ENCODE assay signal across 8 mouse cellular contexts in the genomic region with DNA sequence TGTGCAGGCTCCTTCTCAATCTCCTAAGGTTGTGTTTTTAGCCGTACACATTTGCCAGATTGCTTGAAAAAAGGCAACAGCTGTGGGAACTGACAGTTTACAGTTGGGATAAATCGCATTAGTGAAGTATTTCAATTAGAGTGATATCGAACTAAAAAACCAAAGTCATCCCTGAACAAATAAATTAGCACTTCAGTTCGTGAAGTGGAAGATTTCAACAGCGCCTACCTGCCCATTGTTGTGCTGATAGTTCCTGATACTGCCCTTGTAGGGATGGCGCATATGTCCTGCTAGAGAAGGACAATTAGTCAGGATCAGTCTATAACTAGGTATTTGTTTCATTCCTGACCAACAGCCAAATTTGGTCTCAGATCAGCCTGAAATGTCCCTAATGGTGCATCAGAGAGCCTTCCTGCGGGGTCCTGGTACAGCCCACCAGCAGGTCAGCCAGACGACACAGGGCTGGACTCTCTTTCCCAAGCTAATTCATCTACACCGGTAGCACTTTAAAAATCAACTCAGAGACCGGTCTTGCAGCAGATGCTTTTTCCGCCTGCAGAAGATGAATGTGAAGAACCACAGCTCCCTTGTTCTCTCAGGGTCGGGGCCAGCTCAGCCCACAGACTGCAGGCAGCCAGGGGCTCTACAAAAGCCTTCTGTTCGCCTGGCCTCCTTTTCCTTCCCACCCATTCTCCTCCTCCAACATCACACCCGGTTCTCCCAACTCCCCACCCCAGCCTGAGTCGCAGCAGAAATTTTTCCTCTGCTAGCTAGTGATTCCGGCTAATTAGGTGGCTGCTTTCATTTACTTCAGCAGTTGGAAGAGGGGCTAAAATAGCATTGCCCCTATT.
DNase-seq lines count a peak whose midpoint lies in the region; ATAC-seq and TF ChIP-seq lines count a peak whose summit lies in the region.

No protein-coding gene starts in this region.

- no peaks in the 10 kb centered on the region for H3K9me3 ChIP-seq in hindbrain, embryonic 12.5 days (replicated peaks)
- no peaks in the 10 kb centered on the region for H3K9me3 ChIP-seq in midbrain, embryonic 11.5 days (ENCODE audit: control insufficient read depth, low read length)
- H3K9me3 ChIP-seq in stomach, postnatal 0 days (ENCODE audit: control insufficient read depth, low read length), result no peaks in the 10 kb centered on the region

- intact Hi-C loops in left cerebral cortex, postnatal 25 days (cut with DNase I), result loop anchor here (1.0 to 5.0 kb wide), 6 partner anchors 66 to 1820 kb away; a partner anchor contains a TSS

- peaks cover 10% of the 10 kb centered on the region; the same call in 1 of the 2 replicates for H3K27me3 ChIP-seq in hindbrain, embryonic 12.5 days
- peaks cover 62% of the 10 kb centered on the region for H3K27me3 ChIP-seq in midbrain, embryonic 11.5 days (ENCODE audit: control insufficient read depth, insufficient read depth, low read length)
- H3K27me3 ChIP-seq in stomach, postnatal 0 days (ENCODE audit: control insufficient read depth, insufficient read depth, low read length), result no peaks in the 10 kb centered on the region; the same call in 1 of the 2 replicates

- peak overlapping the region; percentile 78 for H3K27ac ChIP-seq in hindbrain, embryonic 12.5 days
- H3K27ac ChIP-seq in midbrain, embryonic 11.5 days (ENCODE audit: low read depth, low read length), result 0 out of 2 replicates have a peak overlapping the region, but pooled peaks have one; percentile 22
- H3K27ac ChIP-seq in stomach, postnatal 0 days (replicated peaks), result no peak overlapping the region

- TF ChIP-seq EP300 in stomach, postnatal 0 days (optimal IDR thresholded peaks at IDR 0.05), result no peak

- no peak for TF ChIP-seq CTCF in stomach, postnatal 0 days (IDR thresholded peaks at IDR 0.05; ENCODE audit: low read depth)

- H3K4me3 ChIP-seq in hindbrain, embryonic 12.5 days, result peak overlapping the region; percentile 30
- H3K4me3 ChIP-seq in midbrain, embryonic 11.5 days (ENCODE audit: low read depth, low read length), result peak overlapping the region; percentile 2; the same call in 1 of the 2 replicates
- H3K4me3 ChIP-seq in stomach, postnatal 0 days (ENCODE audit: low read depth, low read length), result peak overlapping the region; percentile 33

- H3K4me1 ChIP-seq in hindbrain, embryonic 12.5 days, result peaks cover 23% of the 10 kb centered on the region
- peaks cover 25% of the 10 kb centered on the region for H3K4me1 ChIP-seq in midbrain, embryonic 11.5 days (ENCODE audit: control insufficient read depth, insufficient read depth, low read length)
- no peaks in the 10 kb centered on the region for H3K4me1 ChIP-seq in stomach, postnatal 0 days (replicated peaks; ENCODE audit: control insufficient read depth, insufficient read depth)

- peak overlapping the region; percentile 59 for H3K4me2 ChIP-seq in hindbrain, embryonic 12.5 days (replicated peaks)
- peak overlapping the region; percentile 26 for H3K4me2 ChIP-seq in midbrain, embryonic 11.5 days
- peak overlapping the region; percentile 57 for H3K4me2 ChIP-seq in stomach, postnatal 0 days (replicated peaks; ENCODE audit: low read depth)

- H3K9ac ChIP-seq in hindbrain, embryonic 12.5 days, result peak overlapping the region; percentile 15; the same call in 1 of the 2 replicates
- peak overlapping the region; percentile 43; the same call in 1 of the 2 replicates for H3K9ac ChIP-seq in midbrain, embryonic 11.5 days (ENCODE audit: low read length)
- H3K9ac ChIP-seq in stomach, postnatal 0 days (ENCODE audit: low read length), result no peak overlapping the region

- no peaks in the 10 kb centered on the region for H3K36me3 ChIP-seq in hindbrain, embryonic 12.5 days
- H3K36me3 ChIP-seq in midbrain, embryonic 11.5 days (ENCODE audit: control insufficient read depth, insufficient read depth, low read length), result no peaks in the 10 kb centered on the region
- H3K36me3 ChIP-seq in stomach, postnatal 0 days (ENCODE audit: control insufficient read depth, insufficient read depth, low read length), result no peaks in the 10 kb centered on the region

- peak; percentile 89 for ATAC-seq in hindbrain, embryonic 12.5 days (ENCODE audit: low FRiP score)
- ATAC-seq in midbrain, embryonic 11.5 days (ENCODE audit: low FRiP score), result peak; percentile 60; the same call in 1 of the 2 replicates
- no peak for ATAC-seq in stomach, postnatal 0 days (ENCODE audit: low FRiP score, low TSS enrichment)
- no peak for ATAC-seq in megakaryocyte-erythroid progenitor cell, adult 5-6 weeks (replicated peaks; ENCODE audit: low FRiP score, low TSS enrichment, poor library complexity, severe bottlenecking)

- DNase-seq in adrenal gland, postnatal 10 days, result peak; percentile 22
- peak; percentile 15 for DNase-seq in cerebellum, adult 8-10 months
- peak; percentile 64 for DNase-seq in forelimb bud, embryonic 11.5 days (ENCODE audit: low read depth, low spot score)
- DNase-seq in left cerebral cortex, postnatal 25 days (ENCODE audit: low spot score in 2 of 2), result peak; percentile 72 to 95
- DNase-seq in midbrain, embryonic 11.5 days (ENCODE audit: low spot score, missing footprints), result peak; percentile 93
- DNase-seq in stomach, postnatal 0 days (ENCODE audit: low spot score), result peak; percentile 17

- 21% methylated on average over 16 of the region's 16 CpGs for WGBS in hindbrain, embryonic 12.5 days
- 17% methylated on average over 16 of the region's 16 CpGs for WGBS in midbrain, embryonic 11.5 days
- WGBS in stomach, postnatal 0 days, result 16% methylated on average over 16 of the region's 16 CpGs

Comparison
In these comparisons a context has a peak if more than half of its experiments do, and no peak if none do; other contexts are left out.
1. DNase-seq: peak in every context shown above with its lines; median percentile 93 in midbrain, embryonic 11.5 days; 84 in left cerebral cortex, postnatal 25 days; 64 in forelimb bud, embryonic 11.5 days; 22 in adrenal gland, postnatal 10 days; 17 in stomach, postnatal 0 days; 15 in cerebellum, adult 8-10 months.
2. ATAC-seq: peak in hindbrain, embryonic 12.5 days (single experiment) and midbrain, embryonic 11.5 days (single experiment); none in stomach, postnatal 0 days (single experiment) and megakaryocyte-erythroid progenitor cell, adult 5-6 weeks (single experiment).
3. Peak in every context shown above with its lines, with median percentiles within 50 percentile points of each other: H3K4me2 ChIP-seq and H3K4me3 ChIP-seq.